Mouse (Mus musculus) liver, adult 2 months (tissue): ENCODE results near the gene Trim52.

Experiments
- CTCF ChIP-seq: fragments of 200-500 bp; IDR thresholded peaks from 2 replicates; pipeline ENCODE4 v1.5.1; 2011; ENCODE audit warnings: low read depth, low read length, control low read depth
- POLR2A ChIP-seq: fragments of 200-500 bp; IDR thresholded peaks from 2 replicates; pipeline ENCODE4 v1.6.1; 2011; ENCODE audit warnings: low read length, control low read depth; ENCODE audit not compliant: insufficient read depth; ENCODE audit errors: extremely low read depth

DNA sequence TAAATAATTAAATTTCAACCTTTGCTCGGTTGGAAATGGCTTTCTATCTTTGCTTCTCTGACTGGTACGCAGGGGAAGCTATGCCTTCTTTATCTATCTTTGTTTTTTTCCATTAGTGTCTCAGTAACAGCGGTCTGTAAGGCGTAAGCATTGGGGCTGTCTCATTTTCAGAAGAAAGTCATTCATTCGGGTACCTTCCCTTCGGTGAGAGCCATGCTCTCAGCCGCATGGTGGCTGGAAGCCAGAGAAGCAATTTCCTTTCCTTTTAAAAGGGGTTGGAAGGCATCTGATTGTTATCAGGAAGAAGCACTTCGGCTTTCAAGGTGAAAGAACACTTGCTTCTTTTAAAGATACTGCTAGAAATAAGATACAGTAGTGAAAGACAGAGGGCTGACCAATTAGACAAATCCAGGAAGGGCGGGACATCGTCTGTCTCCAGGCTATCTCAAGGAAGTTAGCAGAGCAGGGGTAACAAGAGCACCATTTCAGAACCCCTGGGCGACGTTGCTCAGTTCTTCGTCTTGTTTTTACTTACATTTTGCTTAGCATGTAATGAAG is 17.4 kb upstream of the Trim52 start:
- TF ChIP-seq CTCF = no peak
- no peak for TF ChIP-seq POLR2A
